Mouse (Mus musculus): Measurements from ENCODE around the gene Cdc42bpb. TPM values are rescaled to one million over a fixed set of nuclear protein-coding genes. Genes with fewer than 3 reads are reported as not detected.

The Cdc42bpb gene
- total and polyA plus RNA-seq, 2 experiments from 2014 or later: 28.4 to 229 TPM

GRCm38 (mm10) chr12:111409583-111409982 is 32.1 kb upstream of the Cdc42bpb start:
- H3K4me1 ChIP-seq (ENCODE audit: insufficient read depth, low read length): peaks cover 12% of the 10 kb centered on the region; the same call in 1 of the 2 replicates
- 0 out of 2 replicates have a peak, but pooled peaks have one; percentile 3 for TF ChIP-seq CTCF (IDR thresholded peaks at IDR 0.05; ENCODE audit: low read depth)
- 6% methylated on average over 5 of the region's 5 CpGs for WGBS
- H3K4me2 ChIP-seq (ENCODE audit: low read depth, low read length): no peak overlapping the region
- H3K9ac ChIP-seq (replicated peaks; ENCODE audit: low read length): no peak overlapping the region
- no peaks in the 10 kb centered on the region for H3K9me3 ChIP-seq (ENCODE audit: low read length)
- DNase-seq (ENCODE audit: low spot score) (peak; percentile 74), ATAC-seq (peak; percentile 50; the same call in 1 of the 2 replicates)
- H3K27me3 ChIP-seq (ENCODE audit: insufficient read depth, low read length): no peaks in the 10 kb centered on the region
- no peak overlapping the region for H3K4me3 ChIP-seq (ENCODE audit: low read length)
- no peak overlapping the region for H3K27ac ChIP-seq
- no peaks in the 10 kb centered on the region for H3K36me3 ChIP-seq (ENCODE audit: insufficient read depth, low read length)

- DNase-seq (ENCODE audit: low spot score) (no peak), ATAC-seq (no peak)
- Histone ChIP-seq H3K27me3 (ENCODE audit: insufficient read depth, low read length) (no peaks in the 10 kb centered on the region), H3K4me3 (ENCODE audit: low read length) (peak within 1 kb of the TSS; percentile 23), H3K4me2 (ENCODE audit: low read depth, low read length) (peak within 1 kb of the TSS; percentile 46), H3K9me3 (ENCODE audit: low read length) (no peaks in the 10 kb centered on the region), H3K9ac (replicated peaks; ENCODE audit: low read length) (no peak within 1 kb of the TSS), H3K4me1 (ENCODE audit: insufficient read depth, low read length) (peaks cover 12% of the 10 kb centered on the region; the same call in 1 of the 2 replicates), H3K36me3 (ENCODE audit: insufficient read depth, low read length) (no peaks in the 10 kb centered on the region), H3K27ac (no peak within 1 kb of the TSS)
- 3% methylated on average over 22 of the region's 24 CpGs for WGBS
- TF ChIP-seq CTCF (IDR thresholded peaks at IDR 0.05; ENCODE audit: low read depth): no peak
Observed at GRCm38 (mm10) chr12:111406622-111407021, 29.1 kb upstream of the Cdc42bpb start, which contains the start of gene Lbhd2. TSS of gene Lbhd2 (plus strand) at chr12:111406809.

- ATAC-seq (no peak), DNase-seq (ENCODE audit: low spot score) (no peak)
- Histone ChIP-seq H3K4me1 (ENCODE audit: insufficient read depth, low read length) (peaks cover 9% of the 10 kb centered on the region; the same call in 1 of the 2 replicates), H3K27ac (no peak overlapping the region), H3K9me3 (ENCODE audit: low read length) (no peaks in the 10 kb centered on the region), H3K4me3 (ENCODE audit: low read length) (no peak overlapping the region), H3K36me3 (ENCODE audit: insufficient read depth, low read length) (no peaks in the 10 kb centered on the region), H3K4me2 (ENCODE audit: low read depth, low read length) (no peak overlapping the region), H3K27me3 (ENCODE audit: insufficient read depth, low read length) (no peaks in the 10 kb centered on the region), H3K9ac (replicated peaks; ENCODE audit: low read length) (no peak overlapping the region)
- WGBS: 70% methylated on average over 10 of the region's 10 CpGs
- TF ChIP-seq CTCF (IDR thresholded peaks at IDR 0.05; ENCODE audit: low read depth): no peak
Observed at GRCm38 (mm10) chr12:111404880-111405279, 27.4 kb upstream of the Cdc42bpb start.

- no peak overlapping the region for H3K4me2 ChIP-seq (ENCODE audit: low read depth, low read length)
- DNase-seq (ENCODE audit: low spot score) (peak; percentile 90), ATAC-seq (peak; percentile 79)
- H3K9me3 ChIP-seq (ENCODE audit: low read length): no peaks in the 10 kb centered on the region
- H3K27ac ChIP-seq: no peak overlapping the region
- no peak overlapping the region for H3K9ac ChIP-seq (replicated peaks; ENCODE audit: low read length)
- WGBS: 22% methylated on average over 15 of the region's 15 CpGs
- no peak overlapping the region for H3K4me3 ChIP-seq (ENCODE audit: low read length)
- TF ChIP-seq CTCF (IDR thresholded peaks at IDR 0.05; ENCODE audit: low read depth): peak; percentile 94
- H3K27me3 ChIP-seq (ENCODE audit: insufficient read depth, low read length): no peaks in the 10 kb centered on the region
- no peaks in the 10 kb centered on the region for H3K36me3 ChIP-seq (ENCODE audit: insufficient read depth, low read length)
- H3K4me1 ChIP-seq (ENCODE audit: insufficient read depth, low read length): no peaks in the 10 kb centered on the region
Observed at GRCm38 (mm10) chr12:111401454-111402184, 24.1 kb upstream of the Cdc42bpb start.

GRCm38 (mm10) chr12:111396997-111397396 is 19.5 kb upstream of the Cdc42bpb start:
- Histone ChIP-seq H3K9me3 (ENCODE audit: low read length) (no peaks in the 10 kb centered on the region), H3K9ac (replicated peaks; ENCODE audit: low read length) (no peak overlapping the region), H3K27ac (no peak overlapping the region), H3K4me1 (ENCODE audit: insufficient read depth, low read length) (no peaks in the 10 kb centered on the region), H3K36me3 (ENCODE audit: insufficient read depth, low read length) (no peaks in the 10 kb centered on the region), H3K27me3 (ENCODE audit: insufficient read depth, low read length) (no peaks in the 10 kb centered on the region), H3K4me2 (ENCODE audit: low read depth, low read length) (no peak overlapping the region), H3K4me3 (ENCODE audit: low read length) (no peak overlapping the region)
- DNase-seq (ENCODE audit: low spot score) (no peak), ATAC-seq (no peak)
- no peak for TF ChIP-seq CTCF (IDR thresholded peaks at IDR 0.05; ENCODE audit: low read depth)
- WGBS: 73% methylated on average over 5 of the region's 5 CpGs

- TF ChIP-seq CTCF (IDR thresholded peaks at IDR 0.05; ENCODE audit: low read depth): no peak
- Histone ChIP-seq H3K4me2 (ENCODE audit: low read depth, low read length) (no peak overlapping the region), H3K36me3 (ENCODE audit: insufficient read depth, low read length) (no peaks in the 10 kb centered on the region), H3K9ac (replicated peaks; ENCODE audit: low read length) (no peak overlapping the region), H3K27ac (no peak overlapping the region), H3K27me3 (ENCODE audit: insufficient read depth, low read length) (no peaks in the 10 kb centered on the region), H3K4me1 (ENCODE audit: insufficient read depth, low read length) (no peaks in the 10 kb centered on the region), H3K4me3 (ENCODE audit: low read length) (no peak overlapping the region), H3K9me3 (ENCODE audit: low read length) (no peaks in the 10 kb centered on the region)
- ATAC-seq: no peak
- 86% methylated on average over 6 of the region's 6 CpGs for WGBS
- no peak for DNase-seq (ENCODE audit: low spot score)
Observed at GRCm38 (mm10) chr12:111394008-111394407, 16.5 kb upstream of the Cdc42bpb start.

GRCm38 (mm10) chr12:111387146-111387545 is 9.6 kb upstream of the Cdc42bpb start:
- no peaks in the 10 kb centered on the region for H3K9me3 ChIP-seq (ENCODE audit: low read length)
- H3K9ac ChIP-seq (replicated peaks; ENCODE audit: low read length): no peak overlapping the region
- no peak overlapping the region for H3K27ac ChIP-seq
- no peaks in the 10 kb centered on the region for H3K36me3 ChIP-seq (ENCODE audit: insufficient read depth, low read length)
- 86% methylated on average over 4 of the region's 4 CpGs for WGBS
- H3K27me3 ChIP-seq (ENCODE audit: insufficient read depth, low read length): no peaks in the 10 kb centered on the region
- no peak for DNase-seq (ENCODE audit: low spot score)
- ATAC-seq: no peak
- H3K4me1 ChIP-seq (ENCODE audit: insufficient read depth, low read length): no peaks in the 10 kb centered on the region
- no peak overlapping the region for H3K4me3 ChIP-seq (ENCODE audit: low read length)
- H3K4me2 ChIP-seq (ENCODE audit: low read depth, low read length): no peak overlapping the region
- no peak for TF ChIP-seq CTCF (IDR thresholded peaks at IDR 0.05; ENCODE audit: low read depth)
